Mouse (Mus musculus) ovary, postnatal 14 days (tissue): ENCODE measurements around the gene Btnl10.

Source experiments
- DNase-seq: peaks from one replicate; pipeline ENCODE4 v3.0.0; 2022; ENCODE audit warnings: low spot score

Gene Btnl10

GRCm38 (mm10) chr11:58917745-58918366 lies at the start of gene Btnl10:
Gene Btnl10 (plus strand): TSS chr11:58917908.
- DNase-seq, result no peak

GRCm38 (mm10) chr11:58867954-58868330 lies 49.8 kb upstream of the Btnl10 start:
- no peak for DNase-seq

GRCm38 (mm10) chr11:58870961-58871360 lies 46.7 kb upstream of the Btnl10 start:
- DNase-seq, result no peak

- no peak for DNase-seq
Measured at GRCm38 (mm10) chr11:58883756-58884155, 34.0 kb upstream of the Btnl10 start.

- DNase-seq, result no peak
Measured at GRCm38 (mm10) chr11:58890511-58890910, 27.2 kb upstream of the Btnl10 start.

- no peak for DNase-seq
Measured at GRCm38 (mm10) chr11:58894456-58894855, 23.3 kb upstream of the Btnl10 start.

- DNase-seq, result no peak
Measured at GRCm38 (mm10) chr11:58897485-58897884, 20.2 kb upstream of the Btnl10 start.

- DNase-seq, result no peak
Measured at GRCm38 (mm10) chr11:58901080-58901479, 16.6 kb upstream of the Btnl10 start.

- peak; percentile 96 for DNase-seq
Measured at GRCm38 (mm10) chr11:58903511-58904409, 13.9 kb upstream of the Btnl10 start, which contains the start of gene Zfp39. Gene Zfp39 (minus strand): TSS chr11:58904225.

GRCm38 (mm10) chr11:58904410-58904718 lies 13.3 kb upstream of the Btnl10 start:
- DNase-seq, result no peak

GRCm38 (mm10) chr11:58904838-58905237 lies 12.9 kb upstream of the Btnl10 start:
- no peak for DNase-seq

- no peak for DNase-seq
Measured at GRCm38 (mm10) chr11:58913776-58914175, 3.9 kb upstream of the Btnl10 start.

GRCm38 (mm10) chr11:58914461-58915028 lies 3.2 kb upstream of the Btnl10 start:
- DNase-seq, result no peak

GRCm38 (mm10) chr11:58916879-58917744 lies 596 bp upstream of the Btnl10 start:
- no peak for DNase-seq

- DNase-seq, result no peak
Measured at GRCm38 (mm10) chr11:58918759-58919158, 1.1 kb downstream of the Btnl10 start.

- DNase-seq, result no peak
Measured at GRCm38 (mm10) chr11:58922420-58922819, 4.7 kb downstream of the Btnl10 start.

GRCm38 (mm10) chr11:58926651-58927050 lies 8.9 kb downstream of the Btnl10 start:
- DNase-seq, result no peak

GRCm38 (mm10) chr11:58927053-58927452 lies 9.3 kb downstream of the Btnl10 start:
- DNase-seq, result no peak

- DNase-seq, result peak; percentile 38
Measured at GRCm38 (mm10) chr11:58927790-58928651, 10.3 kb downstream of the Btnl10 start.

GRCm38 (mm10) chr11:58929055-58929454 lies 11.3 kb downstream of the Btnl10 start:
- DNase-seq, result no peak

GRCm38 (mm10) chr11:58929641-58930040 lies 11.9 kb downstream of the Btnl10 start:
- no peak for DNase-seq
